Mouse (Mus musculus): ENCODE measurements around the gene Sec16a.

The Sec16a gene

DNA sequence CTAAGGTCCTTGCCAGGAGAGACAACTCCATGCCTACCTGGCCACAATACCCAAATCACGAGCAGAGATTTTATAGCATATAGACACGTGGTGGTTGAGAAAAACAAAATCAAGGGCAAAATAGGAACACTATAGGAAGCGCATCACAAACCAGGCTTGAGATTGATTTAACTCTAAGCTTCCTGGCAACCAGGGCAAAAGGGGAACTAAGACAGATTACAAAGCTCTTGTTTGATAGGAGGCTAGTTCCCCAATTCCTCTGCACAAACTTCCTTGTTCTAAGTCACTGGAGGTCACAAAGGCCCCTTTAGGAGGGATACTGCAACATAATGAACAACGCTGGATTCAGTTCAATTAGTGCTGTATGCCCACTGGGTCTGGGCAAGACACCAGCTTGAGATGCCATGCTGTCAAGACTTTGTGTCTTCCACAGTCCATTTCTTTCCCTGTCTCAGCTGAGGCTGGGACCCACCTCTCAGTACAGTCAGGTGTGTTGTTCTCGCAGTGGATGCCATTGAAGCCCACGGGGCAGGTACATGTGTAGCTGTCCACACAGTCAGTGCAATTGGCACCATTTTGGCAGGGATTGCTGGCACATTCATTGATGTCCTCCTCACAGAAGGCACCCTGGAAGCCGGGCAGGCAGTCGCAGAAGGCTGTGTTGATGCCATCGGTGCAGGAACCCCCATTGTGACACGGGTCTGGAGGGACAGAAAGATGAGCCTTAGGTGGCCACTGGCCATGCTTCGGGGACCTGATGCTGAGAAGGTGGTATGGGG lies 27.5 kb upstream of the Sec16a start:
- DNase-seq: no peak

DNA sequence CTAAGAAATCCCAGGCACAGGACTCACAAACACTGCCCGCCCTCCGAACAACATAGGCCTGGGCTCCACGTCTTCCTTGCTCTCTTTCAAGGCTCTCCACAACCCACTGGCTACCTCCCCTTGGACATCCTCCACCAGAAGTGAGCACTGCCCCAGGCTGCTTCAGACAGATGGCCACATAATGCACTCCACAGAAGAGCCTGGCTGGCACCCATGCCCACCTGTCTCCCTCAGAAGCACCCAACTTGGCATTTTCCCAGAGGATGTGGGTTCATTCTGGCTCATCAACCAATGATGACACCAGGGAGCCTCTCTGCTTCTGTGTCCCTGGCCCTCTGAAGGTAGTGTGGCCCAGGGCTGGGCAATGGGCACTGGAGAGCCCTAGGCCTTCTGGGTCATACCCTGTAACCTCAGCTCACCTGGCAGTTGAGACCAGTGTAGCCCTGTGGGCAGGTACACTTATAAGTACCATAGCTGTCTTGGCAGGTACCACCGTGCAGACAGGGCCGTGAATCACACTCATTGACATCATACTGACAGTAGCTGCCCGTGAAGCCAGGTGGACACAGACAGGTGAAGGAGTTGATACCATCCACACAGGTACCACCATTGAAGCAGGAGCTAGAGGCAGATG lies 26.8 kb upstream of the Sec16a start:
- no peak for DNase-seq

DNA sequence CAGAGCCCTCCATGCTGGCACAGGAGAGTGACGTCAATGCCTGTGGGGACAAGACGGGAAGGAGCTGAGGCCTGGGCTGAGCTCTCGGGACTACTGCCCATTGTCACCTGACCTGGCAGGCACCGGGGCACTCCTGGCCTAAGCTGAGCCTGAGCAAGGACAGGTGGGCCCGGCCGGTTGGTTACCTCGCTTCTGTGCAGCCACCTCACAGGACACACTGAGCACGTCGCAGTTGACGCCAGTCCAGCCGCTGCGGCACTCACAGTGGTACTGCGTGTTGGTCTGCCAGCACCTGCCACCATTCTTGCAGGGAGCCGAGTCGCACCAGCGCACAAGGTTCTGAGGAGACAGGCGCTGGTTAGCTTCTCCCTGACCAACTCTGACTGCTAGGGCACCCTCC lies 26.0 kb upstream of the Sec16a start:
- no peak for DNase-seq

DNA sequence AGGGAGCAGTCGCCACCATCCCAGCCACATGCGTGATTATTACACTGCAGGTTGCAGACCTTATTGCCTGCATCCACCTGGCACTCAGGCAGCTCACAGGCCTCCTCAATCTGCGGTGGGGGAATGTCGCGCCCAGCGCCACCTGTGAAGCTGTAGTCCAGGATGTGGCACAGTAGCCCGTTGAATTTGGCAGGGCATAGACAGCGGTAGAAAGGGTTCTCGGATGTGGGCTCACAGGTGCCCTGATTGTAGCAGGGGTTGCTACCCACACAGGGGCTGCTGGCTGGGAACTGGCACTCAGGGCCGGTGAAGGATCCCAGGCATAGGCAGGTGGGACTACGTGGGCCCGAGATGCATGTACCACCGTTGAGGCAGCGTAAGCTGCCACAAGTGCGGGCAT lies 23.4 kb upstream of the Sec16a start:
- DNase-seq: no peak

DNA sequence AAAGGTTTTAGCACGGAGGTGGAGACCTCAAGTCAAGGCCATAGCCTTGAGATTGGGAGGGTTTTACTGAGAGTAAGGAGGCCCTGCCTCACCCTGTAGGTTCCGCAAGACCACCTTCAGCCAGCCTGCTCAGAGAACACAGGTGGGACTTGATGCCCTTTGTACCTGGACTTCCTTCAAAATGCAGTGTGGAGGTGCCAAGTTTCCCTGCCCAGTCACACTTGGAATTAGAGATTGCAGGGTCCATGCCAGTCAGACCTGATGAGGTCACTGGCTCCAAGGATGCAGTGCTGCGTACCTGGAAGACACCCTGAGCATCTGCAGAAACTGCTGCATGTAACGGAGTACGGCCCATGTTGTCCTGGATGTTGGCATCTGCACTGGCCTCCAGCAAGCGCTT lies 18.4 kb upstream of the Sec16a start:
- DNase-seq: no peak

DNA sequence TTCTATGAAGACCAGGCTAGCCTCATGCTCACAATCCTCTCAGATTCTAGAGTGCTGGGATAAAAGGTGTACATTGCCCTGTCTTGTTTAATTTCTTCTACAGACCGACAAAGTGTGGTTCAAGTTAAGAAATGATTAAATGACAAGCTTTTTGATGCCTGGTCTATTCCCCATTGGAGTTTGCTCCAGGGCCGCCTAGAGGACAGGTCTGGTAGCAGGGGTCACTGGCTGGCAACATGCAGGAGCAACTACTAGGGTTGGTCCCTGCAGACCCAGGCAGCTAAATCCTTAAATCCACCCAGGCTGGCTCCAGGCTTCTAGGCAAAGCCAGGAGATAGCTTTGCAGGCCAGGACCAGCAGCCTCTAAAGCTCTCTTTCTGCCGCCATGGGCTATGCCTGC lies 18.0 kb upstream of the Sec16a start:
- DNase-seq: no peak

DNA sequence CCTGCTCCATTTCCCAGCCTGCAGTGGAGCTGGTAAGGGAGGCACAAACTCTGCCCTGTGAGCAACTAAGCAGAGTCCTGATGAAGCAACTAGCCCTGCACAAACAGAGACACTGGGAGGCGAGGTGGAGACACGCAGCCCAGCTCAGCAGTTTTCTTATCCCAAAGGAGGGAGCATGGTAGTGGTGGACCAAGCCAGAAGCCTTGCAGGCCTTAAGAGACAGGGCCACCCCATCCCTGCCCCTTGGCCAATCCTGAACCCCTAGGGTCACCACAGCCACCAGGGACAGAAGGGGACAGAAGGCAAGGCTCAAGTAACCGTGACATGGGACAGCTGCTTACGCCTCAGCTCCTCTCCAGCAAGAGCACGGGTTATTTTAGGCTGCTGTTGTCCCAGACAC lies 16.7 kb upstream of the Sec16a start:
- no peak for DNase-seq

DNA sequence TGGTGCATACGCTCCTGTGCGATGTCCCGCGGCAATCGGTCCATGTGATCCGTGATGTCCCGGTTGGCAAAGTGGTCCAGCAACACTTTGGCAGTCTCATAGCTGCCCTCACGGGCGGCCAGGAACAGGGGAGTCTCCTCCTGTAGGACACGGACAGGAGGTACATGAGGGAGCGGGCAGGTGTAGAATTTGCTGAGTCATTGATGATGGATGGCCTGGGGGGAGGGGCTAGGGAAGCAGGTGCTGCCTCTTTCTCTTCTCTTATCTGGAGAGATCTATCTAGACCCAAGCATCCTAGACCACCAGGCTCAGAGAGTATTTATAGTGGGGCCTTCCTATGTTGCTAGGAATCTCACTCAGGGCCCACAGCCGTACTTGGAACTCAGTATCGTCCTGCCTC lies 15.8 kb upstream of the Sec16a start:
- DNase-seq: no peak

DNA sequence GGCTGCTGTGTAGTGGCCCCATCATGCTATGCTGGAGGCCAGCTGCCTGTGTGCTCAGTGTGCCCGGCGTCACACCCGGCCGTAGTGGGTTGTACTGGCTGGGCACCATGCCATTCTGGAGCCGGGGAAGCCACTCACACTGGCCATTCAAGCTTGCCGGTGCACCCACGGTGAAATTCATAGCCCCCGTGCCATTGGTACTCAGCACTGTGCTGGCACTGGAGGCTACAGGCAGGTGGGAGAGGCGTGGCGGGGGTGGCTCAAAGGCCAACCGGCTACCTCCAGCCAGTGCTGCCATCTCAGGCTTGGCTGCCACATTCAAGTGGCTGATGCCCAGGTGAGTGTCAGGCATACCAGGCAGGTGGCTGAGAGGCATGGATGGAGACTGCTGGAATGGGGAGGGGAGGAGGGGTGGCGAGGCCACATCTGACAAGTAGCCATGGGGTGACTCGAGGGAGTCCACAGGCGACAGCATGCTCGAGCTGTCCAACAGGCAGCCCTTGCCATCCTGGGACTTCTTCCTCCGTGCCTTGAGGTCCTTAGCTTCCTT lies 15.2 kb upstream of the Sec16a start:
- DNase-seq: peak; percentile 45

DNA sequence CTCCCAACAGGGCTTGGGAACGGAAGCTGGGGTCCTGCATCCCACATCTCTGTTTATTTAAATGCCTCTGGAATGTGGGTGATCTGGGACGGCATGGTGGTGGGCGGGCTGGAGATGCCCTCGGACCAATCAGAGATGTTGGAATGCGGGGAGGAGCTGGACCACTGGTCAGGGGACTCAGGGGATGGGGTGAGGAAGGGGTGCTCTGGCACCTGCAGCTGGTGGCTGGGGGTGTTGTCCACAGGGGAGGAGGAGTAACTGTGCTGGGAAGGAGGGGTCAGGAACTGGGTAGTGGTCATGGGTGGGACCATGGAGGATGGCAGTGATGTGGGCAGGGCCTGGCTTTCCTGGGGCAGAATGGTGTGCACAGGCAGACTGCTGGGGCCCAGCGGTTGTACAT lies 14.5 kb upstream of the Sec16a start:
- peak; percentile 52 for DNase-seq

DNA sequence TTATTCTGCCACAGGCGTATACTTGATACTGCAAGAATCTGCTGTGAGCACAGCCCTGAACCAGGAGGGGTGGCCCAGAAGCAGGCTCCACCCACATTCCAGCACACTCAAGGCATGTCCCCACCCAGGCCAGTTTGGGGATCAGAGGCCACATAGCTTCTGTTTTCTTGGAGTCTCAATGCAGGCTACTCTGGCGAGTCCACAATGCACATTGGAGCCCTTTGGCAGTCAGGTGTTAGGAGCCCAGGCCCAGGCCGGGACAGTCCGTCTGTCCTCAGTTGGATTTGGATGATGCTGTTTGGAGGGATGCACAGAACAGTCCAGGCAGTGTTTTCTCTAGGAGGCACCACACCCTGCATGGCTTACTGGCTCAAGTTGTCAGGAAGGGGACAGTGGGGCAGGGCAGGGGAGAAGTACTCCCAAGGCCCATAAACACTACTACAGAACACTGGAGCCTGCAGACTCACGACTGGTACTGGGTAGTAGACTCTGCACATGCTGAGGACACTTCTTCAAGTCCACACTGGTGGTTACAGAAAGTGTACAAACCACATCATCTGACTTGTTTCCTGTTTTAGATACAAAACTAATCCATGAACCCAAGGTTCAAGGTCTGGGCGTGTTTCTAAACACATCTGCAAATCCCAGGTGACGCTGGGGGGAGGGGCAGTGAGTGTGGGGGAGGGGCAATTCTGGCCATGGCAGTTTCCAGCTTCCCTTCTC lies 13.5 kb upstream of the Sec16a start:
- DNase-seq: peak; percentile 87

DNA sequence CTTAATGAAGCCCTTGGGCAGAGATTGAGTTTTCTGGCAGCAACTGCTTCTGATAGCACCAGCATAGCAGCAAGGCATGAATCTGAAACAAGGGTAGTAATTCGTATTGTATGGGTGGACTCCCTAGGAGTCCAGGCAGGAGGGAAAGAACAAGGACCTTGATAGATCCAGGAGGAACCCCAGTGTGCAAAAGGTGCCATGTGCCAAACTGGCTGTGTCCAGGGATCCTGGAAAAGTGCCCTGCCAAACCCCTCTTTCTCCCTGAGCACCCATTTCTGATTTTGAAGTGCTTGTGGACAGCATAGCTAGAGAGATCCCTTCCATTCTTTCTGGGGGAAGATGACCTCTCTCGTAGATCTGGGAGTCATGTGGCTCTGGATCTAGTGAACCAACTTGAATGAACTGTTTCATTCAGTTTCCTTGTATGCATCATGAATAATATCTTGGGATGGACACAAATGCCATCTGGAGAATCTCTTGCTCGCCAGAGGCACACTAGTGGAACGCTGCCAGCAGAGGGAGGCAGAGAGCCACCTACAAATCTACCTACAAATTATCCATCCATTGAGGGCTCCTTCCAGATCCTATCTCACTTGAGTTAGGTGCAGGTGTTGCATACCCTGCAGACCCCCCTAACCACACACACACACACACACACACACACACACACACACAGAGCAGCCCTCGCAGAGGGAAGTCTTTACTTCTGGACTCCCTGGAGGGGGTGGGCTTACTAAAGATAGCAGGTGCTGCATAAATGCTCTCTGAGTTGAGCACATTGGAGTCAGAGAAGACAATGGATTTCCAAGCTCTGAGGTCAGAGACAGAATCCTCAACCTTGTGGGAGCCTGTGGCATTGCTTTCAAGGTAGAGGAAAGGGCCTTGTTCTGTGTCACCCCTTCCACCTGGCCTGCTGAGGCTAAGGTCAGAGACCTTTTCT lies 4.4 kb upstream of the Sec16a start:
- DNase-seq: peak; percentile 90

DNA sequence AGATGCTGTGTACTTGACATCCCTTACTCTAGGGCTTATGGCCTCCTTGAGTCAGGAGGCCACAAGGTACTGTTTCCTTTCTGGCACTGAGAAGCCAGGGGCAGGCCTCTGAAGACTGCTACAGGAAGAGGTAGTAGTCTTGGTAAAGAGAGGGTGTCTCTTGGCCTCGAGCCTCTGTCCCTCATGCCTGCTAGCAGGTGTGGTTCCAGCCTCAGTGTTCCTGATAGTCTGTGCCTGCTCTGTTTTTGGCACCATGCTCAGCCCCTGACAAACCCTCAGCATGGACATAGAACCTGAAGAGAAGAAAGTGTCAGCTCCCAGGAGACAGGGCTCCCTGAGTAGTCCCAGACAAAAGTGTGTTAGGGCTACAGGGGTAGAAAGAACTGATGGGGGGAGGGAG lies 2.4 kb upstream of the Sec16a start:
- no peak for DNase-seq

DNA sequence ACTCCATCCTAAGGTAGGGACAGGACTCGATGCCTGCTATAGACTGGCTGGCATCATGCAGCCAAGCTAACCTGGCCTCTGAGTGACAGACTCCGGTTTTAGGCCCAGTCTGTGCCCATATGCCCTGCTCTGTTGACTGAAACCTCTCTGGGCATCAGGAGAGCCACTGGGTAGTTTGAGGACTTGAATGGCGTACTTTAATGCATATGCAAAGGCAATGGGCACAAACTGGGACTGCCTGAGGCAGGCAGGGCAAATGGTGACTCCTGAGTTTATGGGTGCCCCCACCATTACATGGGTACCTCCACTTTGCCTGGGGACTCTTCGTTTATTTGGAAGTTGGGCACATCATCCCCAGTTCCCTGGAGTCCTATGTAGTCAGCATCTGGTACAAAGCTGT lies 1.7 kb upstream of the Sec16a start:
- DNase-seq: no peak

DNA sequence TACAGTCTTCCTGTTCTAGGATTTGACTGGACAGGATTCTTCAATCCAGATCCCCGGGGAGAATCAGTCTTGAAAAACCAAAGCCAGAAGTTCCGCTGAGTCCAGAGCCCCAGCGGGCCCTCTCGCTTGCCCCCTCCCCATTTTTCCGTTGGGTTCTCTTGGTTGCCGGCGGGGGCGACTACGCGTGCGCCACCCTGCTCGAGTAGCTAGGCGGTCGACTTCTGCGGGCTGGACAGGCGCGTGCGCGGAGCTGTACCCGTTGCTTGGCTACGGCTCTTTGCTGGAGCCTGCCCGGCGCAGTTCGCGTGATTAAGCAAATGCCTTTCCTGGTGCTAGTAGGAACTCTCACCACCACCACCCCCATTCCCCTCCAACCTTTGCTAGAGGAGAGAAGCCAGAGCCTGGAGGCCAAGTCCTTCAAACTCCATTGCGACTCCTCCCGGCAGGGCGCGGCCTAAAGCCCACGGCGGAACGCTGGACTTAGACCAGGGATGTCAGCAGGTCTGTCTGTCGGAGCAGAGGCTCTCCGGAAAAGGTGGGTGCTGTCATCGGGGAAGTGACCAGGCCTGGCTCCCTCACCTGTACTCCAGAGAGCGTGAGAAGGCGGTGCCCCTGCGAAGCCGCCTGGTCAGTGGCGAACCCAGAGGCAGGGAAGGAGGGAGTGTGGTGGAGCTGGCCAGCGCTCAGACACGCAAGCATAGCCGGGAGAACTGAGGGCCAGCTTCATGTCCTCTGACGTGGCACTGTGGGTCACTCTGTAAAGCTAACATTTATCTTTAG lies 840 bp upstream of the Sec16a start:
- DNase-seq: peak; percentile 95

DNA sequence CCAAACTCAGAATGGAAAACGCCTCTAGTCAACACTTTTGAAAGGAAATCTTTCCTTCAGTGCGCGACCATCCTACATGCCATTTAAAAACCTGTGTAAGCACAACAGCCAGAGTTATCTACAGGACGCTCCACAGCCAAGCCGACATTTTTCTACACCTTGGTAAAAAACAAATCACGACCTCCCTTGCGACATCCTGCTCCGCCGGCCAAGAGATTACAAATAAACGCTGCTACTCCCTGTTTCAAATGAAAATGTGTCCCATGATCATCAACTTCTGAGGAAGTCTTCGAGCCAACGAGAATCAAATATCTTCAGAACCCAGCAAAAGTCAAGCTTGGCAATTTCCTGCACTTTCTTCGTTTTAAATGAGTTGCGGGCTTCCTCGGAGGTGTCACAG lies 648 bp downstream of the Sec16a start:
- peak; percentile 50 for DNase-seq

DNA sequence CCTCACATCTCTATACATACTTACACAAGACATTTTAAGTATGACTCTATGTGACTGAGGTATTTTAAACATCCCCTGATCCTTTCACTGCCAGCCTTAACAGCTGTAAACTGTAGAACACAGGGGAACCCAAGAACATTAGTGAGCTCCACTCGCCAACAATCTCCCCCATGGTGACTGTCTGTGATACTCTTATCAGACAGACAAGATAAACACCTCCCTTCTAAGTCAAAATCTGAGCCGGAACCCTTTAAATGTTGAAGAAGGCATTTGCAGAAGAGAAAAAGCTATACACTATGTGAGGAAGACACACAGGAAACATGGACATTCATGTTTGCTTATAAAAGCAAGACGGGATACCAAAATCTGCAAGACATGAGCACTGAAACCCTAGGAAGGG lies 1.1 kb downstream of the Sec16a start:
- DNase-seq: no peak

DNA sequence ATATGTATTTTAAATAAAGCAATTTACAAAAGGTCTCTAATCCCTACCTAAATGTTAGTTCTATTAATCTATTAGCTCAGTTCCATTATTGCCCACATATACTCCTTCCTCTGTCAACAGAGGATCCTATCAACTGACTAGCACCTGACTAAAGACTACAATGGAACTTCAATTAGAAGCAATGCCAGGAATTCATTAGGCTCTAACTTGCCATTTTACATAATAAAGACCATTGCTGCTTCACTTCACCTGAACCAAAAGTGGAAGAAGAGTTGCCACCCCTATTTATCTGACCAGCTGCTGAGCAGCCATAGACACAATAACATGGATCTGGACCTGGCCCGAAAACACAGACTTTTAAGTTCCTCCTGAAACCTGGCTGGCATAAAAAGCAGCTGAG lies 2.2 kb downstream of the Sec16a start:
- no peak for DNase-seq

DNA sequence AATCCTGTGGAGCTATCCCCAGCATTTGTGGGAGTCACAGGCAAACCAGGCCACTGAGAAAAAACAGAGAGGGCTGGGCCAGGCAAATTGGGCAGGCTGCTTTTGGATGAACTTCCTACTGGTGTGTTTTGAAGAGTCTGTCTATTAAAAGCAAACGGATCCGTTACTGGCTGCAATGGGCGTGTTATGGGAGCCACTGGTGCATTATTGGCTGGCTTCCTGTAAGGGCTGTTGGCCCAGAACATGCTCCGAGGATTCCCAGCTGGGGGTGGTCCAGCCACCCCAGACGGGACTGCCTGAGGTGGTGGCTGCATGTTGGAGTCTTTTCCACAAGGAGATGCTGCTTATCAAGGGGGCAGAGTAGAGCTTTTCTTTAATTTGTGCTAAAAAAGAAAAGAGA lies 3.3 kb downstream of the Sec16a start:
- DNase-seq: no peak

DNA sequence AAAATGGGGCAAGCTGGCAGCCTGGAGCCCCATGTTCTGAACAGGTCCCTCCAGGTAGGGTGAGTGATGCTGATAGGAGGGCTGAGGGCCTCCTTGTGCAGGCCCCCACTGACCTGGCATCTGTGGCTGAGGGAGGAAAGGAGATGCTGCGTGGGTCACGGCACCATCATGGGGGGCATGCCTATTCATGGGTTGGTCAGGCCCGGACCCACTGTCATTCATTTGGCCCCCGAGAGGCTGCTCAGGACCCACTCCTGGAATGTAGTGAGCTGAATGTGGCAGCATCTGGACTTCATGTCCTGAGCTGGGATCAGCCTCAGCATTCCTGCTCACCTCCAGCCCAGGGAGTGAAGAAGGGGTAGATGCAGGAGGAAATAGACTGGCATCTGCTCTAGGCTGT lies 3.8 kb downstream of the Sec16a start:
- DNase-seq: no peak

DNA sequence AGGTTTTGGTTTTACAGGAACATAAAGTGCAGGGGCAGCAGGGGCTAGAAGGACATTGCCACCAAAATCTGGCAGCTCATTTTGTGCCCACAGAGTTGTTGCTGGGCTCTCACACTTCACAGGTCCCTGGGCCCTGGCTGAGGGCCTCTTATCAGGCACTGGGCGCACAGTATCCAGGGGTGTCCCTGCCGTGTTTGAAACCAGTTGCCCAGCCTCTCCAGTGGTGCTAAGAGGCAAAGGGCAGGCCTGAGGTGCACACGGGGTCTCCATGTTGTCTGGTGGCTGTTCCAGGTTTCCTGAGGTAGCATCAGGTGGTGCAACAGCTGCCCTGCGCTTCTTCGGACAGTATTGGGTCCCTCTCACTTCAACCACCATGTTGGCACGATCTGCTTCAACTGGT lies 5.3 kb downstream of the Sec16a start:
- no peak for DNase-seq

DNA sequence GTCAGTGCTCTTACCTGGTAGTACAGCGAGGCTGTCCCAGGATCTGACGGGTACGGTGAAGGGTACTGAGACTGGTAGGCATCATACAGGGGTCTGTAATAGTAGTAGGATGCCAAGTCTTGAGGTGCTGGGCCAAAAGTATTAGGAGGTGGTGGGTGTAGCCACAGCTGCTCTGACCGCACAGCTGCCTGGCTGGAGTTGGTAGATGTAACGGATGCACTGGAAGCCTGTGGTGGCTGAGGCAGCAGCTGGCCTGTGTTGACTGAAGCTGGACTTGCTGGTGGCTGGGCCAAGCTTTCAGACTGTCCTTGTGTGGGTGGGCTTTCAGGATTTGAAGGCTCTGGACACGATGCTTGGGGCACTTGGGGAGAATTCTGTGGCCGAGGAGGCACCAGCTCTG lies 6.6 kb downstream of the Sec16a start:
- no peak for DNase-seq

Data from lung, postnatal 36 days (tissue).